Mouse (Mus musculus): ENCODE data around the gene Stambpl1.
A peak's percentile ranks its signal among the peaks of the same experiment; 100 is the strongest.

The Stambpl1 gene

DNA sequence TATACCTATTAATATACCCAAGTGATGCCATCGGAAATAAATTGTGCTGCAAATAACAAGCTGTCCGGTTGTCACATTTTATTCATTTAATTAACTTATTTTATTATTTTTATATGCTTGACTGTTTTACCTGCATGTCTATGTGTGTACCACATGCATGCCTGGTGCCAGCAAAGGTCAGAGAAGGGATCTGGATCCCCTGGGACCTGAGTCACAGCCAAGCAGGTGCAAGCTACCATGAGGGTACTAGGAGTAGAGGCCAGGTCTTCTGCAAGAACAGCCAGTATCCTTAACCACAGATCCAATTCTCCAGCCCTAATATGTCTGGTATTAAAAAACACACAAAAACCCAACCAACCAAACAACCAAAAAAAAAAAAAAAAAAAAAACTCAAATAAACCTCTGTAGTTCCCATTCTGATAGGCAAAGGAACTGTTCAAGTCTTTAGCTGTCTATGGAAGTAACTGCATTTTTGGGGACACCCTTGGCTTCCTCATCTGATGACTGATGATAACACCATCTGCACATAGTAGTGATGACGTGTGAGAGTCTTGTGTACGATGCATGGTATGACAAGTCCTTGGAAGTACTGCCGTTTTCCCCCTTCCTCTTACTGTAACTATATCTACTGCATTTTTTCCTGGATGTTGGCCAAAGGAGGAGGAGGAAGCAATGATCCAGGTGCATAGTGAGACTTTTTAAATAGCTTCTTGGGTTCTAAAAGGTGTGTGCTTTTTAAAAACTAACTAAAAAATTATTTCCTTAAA is 48.4 kb downstream of the Stambpl1 start:
- DNase-seq (ENCODE audit: low read depth), result no peak

- peak; percentile 73 for DNase-seq (ENCODE audit: low read depth)
Measured at GRCm38 (mm10) chr19:34241247-34241915, 49.4 kb downstream of the Stambpl1 start.

DNA sequence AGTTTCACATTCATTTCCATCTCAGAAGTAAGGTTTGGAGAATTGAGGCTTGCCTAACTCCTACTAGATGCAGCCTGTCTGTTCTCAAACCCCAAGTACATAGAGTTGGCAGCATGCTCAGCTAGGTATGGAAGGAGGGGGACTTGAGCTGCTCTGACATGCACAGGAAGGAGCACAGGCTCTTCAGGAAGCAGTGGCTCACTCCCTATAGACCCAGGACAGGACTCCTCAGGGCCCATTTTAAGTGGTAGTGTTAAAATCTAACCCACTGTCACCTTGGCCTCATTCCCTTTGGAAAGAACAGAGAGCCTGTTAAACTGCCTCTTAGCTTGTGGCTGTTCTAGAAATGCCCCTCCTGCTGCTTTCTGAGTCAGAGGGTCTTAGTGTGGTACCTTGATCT is 50.9 kb downstream of the Stambpl1 start:
- DNase-seq (ENCODE audit: low read depth), result no peak

DNA sequence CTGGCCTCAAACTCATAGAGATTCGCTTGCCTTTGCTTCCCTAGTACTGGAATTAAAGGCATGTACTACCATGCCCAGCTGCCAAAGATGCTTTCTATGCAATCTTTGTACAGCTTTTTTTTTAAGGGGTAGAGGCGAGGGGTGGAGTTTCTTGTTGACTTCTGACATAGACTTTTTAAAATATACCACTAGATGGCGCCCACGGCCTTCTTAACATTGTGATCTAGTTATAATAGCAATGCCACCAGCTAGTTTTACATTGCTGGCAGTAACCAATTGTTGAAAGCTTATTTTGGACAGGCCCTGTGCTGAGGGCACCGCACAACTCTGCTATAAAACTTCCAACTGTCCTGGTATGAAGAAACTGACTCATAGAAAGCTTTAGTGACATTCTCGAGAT is 52.0 kb downstream of the Stambpl1 start:
- peak; percentile 93 for DNase-seq (ENCODE audit: low read depth)

- DNase-seq (ENCODE audit: low read depth), result peak; percentile 42
Measured at GRCm38 (mm10) chr19:34248558-34248957, 56.5 kb downstream of the Stambpl1 start.

- DNase-seq (ENCODE audit: low read depth), result no peak
Measured at GRCm38 (mm10) chr19:34250621-34251020, 58.6 kb downstream of the Stambpl1 start.

DNA sequence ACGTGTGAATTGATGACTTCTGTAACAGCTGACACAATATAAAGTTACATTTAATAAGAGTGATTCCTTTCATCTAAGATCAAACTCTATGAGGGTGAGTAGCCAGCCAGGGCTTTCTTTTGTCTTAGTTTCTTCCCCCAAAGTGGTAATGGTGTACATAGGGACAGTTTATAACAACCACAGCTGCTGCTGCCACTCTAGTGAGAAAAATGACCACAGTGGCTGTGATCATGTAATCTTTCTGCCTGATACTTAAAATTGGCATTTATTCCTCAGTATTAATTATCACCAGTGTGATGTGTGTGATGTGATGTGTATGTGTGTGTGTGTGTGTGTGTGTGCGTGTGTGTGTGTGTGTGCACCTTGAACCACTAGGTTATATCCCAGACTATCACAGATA is 59.9 kb downstream of the Stambpl1 start:
- DNase-seq (ENCODE audit: low read depth), result no peak

- DNase-seq (ENCODE audit: low read depth), result no peak
Measured at GRCm38 (mm10) chr19:34252450-34252849, 60.4 kb downstream of the Stambpl1 start.

GRCm38 (mm10) chr19:34254101-34254879 is 62.3 kb downstream of the Stambpl1 start:
- peak; percentile 43 for DNase-seq (ENCODE audit: low read depth)

GRCm38 (mm10) chr19:34254880-34255681 is 63.1 kb downstream of the Stambpl1 start, which contains the start of gene Acta2:
TSS of gene Acta2 (minus strand) at chr19:34255590.
- DNase-seq (ENCODE audit: low read depth), result no peak

GRCm38 (mm10) chr19:34256149-34256548 is 64.1 kb downstream of the Stambpl1 start:
- DNase-seq (ENCODE audit: low read depth), result no peak

- no peak for DNase-seq (ENCODE audit: low read depth)
Measured at GRCm38 (mm10) chr19:34256936-34257335, 64.9 kb downstream of the Stambpl1 start.

- no peak for DNase-seq (ENCODE audit: low read depth)
Measured at GRCm38 (mm10) chr19:34262273-34262974, 70.4 kb downstream of the Stambpl1 start.

DNA sequence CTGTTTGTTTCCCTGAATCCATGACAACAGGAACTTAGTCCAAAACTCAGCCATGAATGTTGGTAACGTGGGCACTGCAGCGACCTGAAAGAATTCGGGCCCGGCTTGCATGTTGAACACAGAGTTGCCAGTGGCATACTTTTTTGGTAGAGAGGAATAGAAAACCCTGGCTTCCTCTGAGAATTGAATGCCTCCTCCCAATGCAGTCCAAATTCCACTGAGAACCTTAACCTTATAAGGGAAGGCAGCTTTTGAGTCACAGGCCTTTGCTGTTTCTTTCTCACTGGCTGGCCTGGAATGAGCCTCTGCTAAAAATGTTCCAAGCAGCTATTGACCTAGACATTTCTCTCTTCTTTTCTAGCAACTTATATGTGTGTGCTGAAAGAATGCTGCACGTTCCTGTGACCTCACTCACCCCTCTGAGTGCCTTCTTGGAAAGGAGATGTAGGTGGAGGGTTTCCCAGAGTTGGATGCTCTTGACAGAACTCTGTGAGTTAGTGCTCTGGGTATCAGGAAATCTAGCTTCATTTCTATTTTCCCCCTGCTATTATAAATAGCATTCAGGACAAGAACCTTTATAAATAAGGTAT is 73.7 kb downstream of the Stambpl1 start:
- DNase-seq (ENCODE audit: low read depth), result no peak

DNA sequence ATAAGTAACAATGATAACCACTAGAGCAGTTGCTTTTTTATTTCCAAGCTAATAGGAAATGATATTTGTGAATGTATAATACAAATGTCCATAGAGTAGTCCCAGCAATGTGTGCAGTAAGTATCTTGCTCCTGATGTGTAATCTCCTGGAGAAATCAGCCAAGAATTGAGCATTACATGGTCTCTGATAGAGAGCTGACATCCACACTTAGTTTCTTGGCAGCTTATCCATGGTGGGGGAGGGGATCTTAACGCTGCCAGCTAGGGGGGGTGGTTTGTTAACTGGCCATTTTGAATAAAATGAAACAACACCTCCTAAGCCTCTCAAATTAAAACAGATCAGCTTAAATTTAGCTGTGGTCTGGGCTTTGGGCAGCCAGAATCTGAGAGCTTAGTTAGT is 77.0 kb downstream of the Stambpl1 start:
- no peak for DNase-seq (ENCODE audit: low read depth)

DNA sequence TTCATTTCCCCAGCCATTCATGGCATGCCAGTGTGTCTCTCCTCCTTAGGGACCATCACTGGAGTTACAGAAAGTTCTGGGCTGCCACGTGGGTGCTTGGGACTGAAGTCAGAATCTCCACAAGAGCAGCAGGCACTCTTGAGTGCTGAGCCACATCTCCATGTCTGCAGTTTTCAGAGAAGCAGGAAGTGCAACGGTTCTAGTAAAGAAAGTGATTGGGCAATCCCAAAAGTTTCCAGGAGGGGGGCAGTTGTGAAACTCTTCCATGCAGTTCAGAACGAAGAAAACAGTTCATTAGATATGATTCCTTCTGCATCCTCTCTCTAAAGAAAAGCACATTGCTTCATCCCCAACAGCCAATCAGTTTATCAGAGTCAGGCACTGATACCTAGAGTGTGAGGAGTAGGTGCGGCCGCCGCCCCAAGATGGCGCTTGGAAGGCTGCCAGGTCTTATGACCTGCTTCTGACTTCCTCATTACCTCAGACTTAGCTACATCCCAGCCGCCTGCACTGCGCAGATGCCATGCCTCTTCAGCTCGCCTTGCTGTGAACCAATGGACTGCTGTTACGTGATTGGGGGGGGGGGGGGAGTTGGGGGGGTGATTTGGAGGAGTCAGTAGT is 78.2 kb downstream of the Stambpl1 start:
- no peak for DNase-seq (ENCODE audit: low read depth)

DNA sequence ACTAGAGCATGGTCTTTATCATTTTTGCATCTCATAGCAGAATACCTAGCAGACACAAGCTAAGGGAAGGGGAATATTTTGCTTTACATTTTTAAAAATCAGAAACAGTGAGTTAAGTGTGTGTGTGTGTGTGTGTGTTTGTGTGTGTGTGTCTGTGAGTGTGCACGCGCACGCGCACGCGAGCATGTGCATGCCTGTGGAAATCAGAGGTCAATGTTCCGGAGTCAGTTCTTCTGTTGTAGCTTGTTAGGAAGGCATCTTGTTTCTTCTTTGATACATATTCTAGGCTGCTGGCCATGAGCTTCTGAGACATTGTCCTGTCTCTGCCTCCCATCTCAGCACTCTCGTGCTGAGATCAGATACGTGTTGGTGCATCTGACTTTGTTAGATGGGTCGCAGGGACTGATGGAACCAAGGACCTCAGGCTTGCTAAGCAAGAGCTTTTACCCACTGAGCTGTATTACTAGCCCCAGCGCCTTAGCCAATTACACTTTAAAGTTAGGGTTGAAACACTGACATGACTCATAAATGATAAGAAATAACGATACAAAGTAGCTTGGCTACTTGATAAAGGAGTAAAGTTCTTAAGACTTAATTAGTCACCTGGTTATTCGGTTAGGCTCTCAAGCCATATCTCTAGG is 78.9 kb downstream of the Stambpl1 start:
- DNase-seq (ENCODE audit: low read depth), result no peak

GRCm38 (mm10) chr19:34273073-34273472 is 81.0 kb downstream of the Stambpl1 start:
- no peak for DNase-seq (ENCODE audit: low read depth)

DNA sequence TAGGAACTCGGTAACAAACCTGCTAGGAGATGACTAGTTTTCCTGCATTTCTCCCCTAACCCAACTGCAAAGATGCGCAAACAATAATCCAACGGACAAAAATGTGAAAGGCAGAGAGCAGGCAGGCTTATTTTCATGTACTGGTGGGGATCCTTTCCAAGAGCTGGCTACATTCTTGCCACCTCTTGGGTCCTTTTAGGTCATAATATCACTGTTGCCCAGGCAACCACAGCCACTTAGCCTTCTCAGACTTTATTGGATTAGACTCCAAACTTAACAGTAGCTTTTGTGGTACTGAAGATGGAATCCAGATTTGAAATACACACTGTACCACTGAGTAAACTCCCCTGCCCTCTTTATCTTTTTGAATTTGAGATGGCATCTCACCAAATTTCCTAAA is 86.0 kb downstream of the Stambpl1 start:
- DNase-seq (ENCODE audit: low read depth), result no peak

DNA sequence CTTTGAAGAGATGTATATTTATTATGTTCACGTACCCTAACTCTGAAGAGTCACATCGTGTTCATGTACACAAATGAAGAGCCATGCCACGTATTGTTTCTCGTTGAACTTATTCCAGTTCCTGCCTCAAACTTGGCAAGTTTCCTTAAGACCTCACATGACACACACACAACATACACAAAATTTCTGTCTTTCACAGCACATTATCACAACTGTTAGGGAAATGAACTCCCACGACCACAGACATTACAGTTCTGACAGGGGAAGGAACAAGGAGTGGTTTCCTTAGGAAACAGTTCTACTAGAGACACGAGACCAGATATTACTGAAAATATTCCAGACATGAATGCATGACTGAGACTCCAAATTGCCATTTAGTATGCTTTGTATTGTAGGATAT is 91.6 kb downstream of the Stambpl1 start:
- DNase-seq (ENCODE audit: low read depth), result no peak
